Mouse (Mus musculus): ENCODE measurements around the gene Vmn1r32. TPM values are rescaled to one million over a fixed set of nuclear protein-coding genes. Genes with fewer than 3 reads are reported as not detected.

Gene Vmn1r32
- polyA plus RNA-seq (2012; ENCODE audit: insufficient read depth, insufficient read length, low replicate concordance, missing spikeins) = not detected in 2 replicates

GRCm38 (mm10) chr6:66559996-66560395, at the start of gene Vmn1r32:
Vmn1r32 (minus strand) TSS chr6:66560096.
- Histone ChIP-seq H3K27ac (ENCODE audit: insufficient read depth, low read depth, low read length) (no peak within 1 kb of the TSS), H3K4me1 (ENCODE audit: control insufficient read depth, insufficient read depth, low read length) (no peaks in the 10 kb centered on the region), H3K4me3 (ENCODE audit: insufficient read depth, low read depth, low read length) (no peak within 1 kb of the TSS)
- 77% methylated on average over 1 of the region's 1 CpGs for WGBS
- TF ChIP-seq CTCF (IDR thresholded peaks at IDR 0.05; ENCODE audit: insufficient read depth, low read depth, low read length) = no peak

GRCm38 (mm10) chr6:66595804-66596203, 35.9 kb upstream of the Vmn1r32 start:
- TF ChIP-seq CTCF (IDR thresholded peaks at IDR 0.05; ENCODE audit: insufficient read depth, low read depth, low read length) (no peak), POLR2A (IDR thresholded peaks at IDR 0.05; ENCODE audit: insufficient read depth, low read depth, low read length) (no peak)
- Histone ChIP-seq H3K4me1 (ENCODE audit: control insufficient read depth, insufficient read depth, low read length) (no peaks in the 10 kb centered on the region), H3K27ac (ENCODE audit: insufficient read depth, low read depth, low read length) (no peak overlapping the region)

DNA sequence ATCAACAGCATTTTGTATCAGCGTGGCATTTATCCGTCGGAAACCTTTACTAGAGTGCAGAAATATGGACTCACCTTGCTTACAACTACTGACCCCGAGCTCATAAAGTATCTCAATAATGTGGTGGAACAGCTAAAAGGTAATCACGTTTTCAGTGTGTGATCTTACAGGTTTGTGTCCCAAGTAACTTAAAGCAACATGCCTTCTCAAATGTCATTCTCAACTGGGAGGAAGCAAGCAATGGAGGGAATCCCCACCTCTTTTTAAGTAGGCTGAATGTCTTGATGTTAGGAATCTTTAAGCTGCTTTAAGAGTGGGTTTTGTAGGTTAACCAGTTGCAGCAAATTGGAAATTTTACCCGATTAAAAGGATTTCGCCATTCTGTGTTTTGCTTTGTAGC, 23.9 kb downstream of the Vmn1r32 start:
- TF ChIP-seq CTCF (IDR thresholded peaks at IDR 0.05; ENCODE audit: insufficient read depth, low read depth, low read length) (no peak), POLR2A (IDR thresholded peaks at IDR 0.05; ENCODE audit: insufficient read depth, low read depth, low read length) (no peak)
- Histone ChIP-seq H3K4me1 (ENCODE audit: control insufficient read depth, insufficient read depth, low read length) (no peaks in the 10 kb centered on the region), H3K4me3 (ENCODE audit: insufficient read depth, low read depth, low read length) (no peak overlapping the region; the same call in 1 of the 2 replicates), H3K27ac (ENCODE audit: insufficient read depth, low read depth, low read length) (no peak overlapping the region)
- 9% methylated on average over 7 of the region's 7 CpGs for WGBS

More at GRCm38 (mm10) chr6:66595804-66596203, 35.9 kb upstream of the Vmn1r32 start:
- no peak overlapping the region for H3K4me3 ChIP-seq (ENCODE audit: insufficient read depth, low read depth, low read length)

DNA sequence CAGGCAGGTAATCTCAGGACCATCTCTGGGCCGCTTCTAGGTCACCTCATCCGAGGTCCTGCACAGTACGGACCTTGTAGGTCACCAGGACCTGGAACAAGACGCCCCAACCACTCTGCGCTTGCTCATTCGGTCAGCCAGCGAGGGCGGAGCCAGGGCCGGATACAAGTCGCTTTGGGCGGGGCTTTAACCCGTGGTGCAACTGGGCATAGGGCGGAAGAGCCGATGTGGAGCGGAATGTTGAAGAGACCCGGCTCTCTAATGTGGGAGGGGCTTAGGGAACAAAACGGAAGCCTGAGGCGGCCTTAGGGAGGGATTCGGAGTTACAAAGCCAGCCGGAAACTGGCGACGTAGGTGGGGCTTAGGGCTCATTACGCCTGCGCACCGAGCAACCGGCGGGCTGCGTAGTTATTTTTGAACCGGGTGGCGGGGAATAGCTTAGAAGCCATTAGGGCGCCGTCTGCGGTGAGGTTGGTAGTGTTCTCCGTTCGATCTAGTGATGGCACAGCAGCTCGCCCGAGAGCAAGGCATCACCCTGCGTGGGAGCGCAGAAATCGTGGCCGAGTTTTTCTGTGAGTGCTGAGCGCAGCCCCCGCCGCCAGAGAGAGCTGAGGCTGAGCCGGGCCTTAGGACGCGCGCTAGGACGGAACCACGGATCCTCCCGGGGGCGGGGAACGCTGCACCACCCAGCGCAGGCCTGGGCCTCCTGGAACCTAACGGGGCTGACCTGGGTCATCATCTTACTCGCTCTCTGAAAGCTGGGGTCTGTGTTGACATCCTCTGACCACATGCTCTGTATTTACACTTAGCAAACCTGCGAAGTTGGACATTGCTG, 24.7 kb downstream of the Vmn1r32 start, which contains the start of gene Mad2l1:
Gene Mad2l1 (plus strand): TSS at position 363 of the 835 bp plus-strand sequence.
- WGBS = under 1% methylated on average over 57 of the region's 57 CpGs
- no peaks in the 10 kb centered on the region for H3K4me1 ChIP-seq (ENCODE audit: control insufficient read depth, insufficient read depth, low read length)
- TF ChIP-seq POLR2A (IDR thresholded peaks at IDR 0.05; ENCODE audit: insufficient read depth, low read depth, low read length) (peak; percentile 20; the same call in 1 of the 2 replicates), CTCF (IDR thresholded peaks at IDR 0.05; ENCODE audit: insufficient read depth, low read depth, low read length) (peak; percentile 45; the same call in 1 of the 2 replicates)
- peak within 1 kb of the TSS; percentile 68 for H3K27ac ChIP-seq (ENCODE audit: insufficient read depth, low read depth, low read length)
- H3K4me3 ChIP-seq (ENCODE audit: insufficient read depth, low read depth, low read length) = peak within 1 kb of the TSS; percentile 81

GRCm38 (mm10) chr6:66534366-66534941, 25.4 kb downstream of the Vmn1r32 start:
- TF ChIP-seq CTCF (IDR thresholded peaks at IDR 0.05; ENCODE audit: insufficient read depth, low read depth, low read length) = no peak
- no peak for TF ChIP-seq POLR2A (IDR thresholded peaks at IDR 0.05; ENCODE audit: insufficient read depth, low read depth, low read length)
- WGBS = 67% methylated on average over 5 of the region's 5 CpGs

DNA sequence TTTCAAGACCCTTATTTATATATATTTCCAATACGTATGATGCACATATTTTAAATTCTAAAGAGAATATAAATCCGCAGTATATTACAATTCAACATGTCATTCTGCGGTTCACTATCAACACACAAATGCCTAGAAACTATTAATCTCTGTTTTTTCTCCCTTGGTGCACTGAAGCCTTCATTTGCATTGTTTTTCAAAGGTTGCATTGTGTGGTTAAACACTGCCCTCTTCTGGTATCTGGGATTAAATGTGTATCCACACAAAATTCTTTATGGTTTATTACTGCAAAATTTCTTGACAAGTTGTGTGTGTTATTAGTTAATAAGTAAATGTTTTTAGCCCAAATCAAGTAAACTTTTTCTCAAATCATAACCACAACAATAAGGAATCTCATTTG, 26.7 kb downstream of the Vmn1r32 start:
- TF ChIP-seq POLR2A (IDR thresholded peaks at IDR 0.05; ENCODE audit: insufficient read depth, low read depth, low read length) (no peak), CTCF (IDR thresholded peaks at IDR 0.05; ENCODE audit: insufficient read depth, low read depth, low read length) (no peak)
- Histone ChIP-seq H3K4me3 (ENCODE audit: insufficient read depth, low read depth, low read length) (no peak overlapping the region), H3K4me1 (ENCODE audit: control insufficient read depth, insufficient read depth, low read length) (no peaks in the 10 kb centered on the region), H3K27ac (ENCODE audit: insufficient read depth, low read depth, low read length) (no peak overlapping the region)
- WGBS = 27% methylated on average over 3 of the region's 3 CpGs

More at GRCm38 (mm10) chr6:66534366-66534941, 25.4 kb downstream of the Vmn1r32 start:
- Histone ChIP-seq H3K4me3 (ENCODE audit: insufficient read depth, low read depth, low read length) (peak overlapping the region; percentile 81), H3K4me1 (ENCODE audit: control insufficient read depth, insufficient read depth, low read length) (no peaks in the 10 kb centered on the region), H3K27ac (ENCODE audit: insufficient read depth, low read depth, low read length) (peak overlapping the region; percentile 68)

GRCm38 (mm10) chr6:66528386-66528785, 31.5 kb downstream of the Vmn1r32 start:
- TF ChIP-seq POLR2A (IDR thresholded peaks at IDR 0.05; ENCODE audit: insufficient read depth, low read depth, low read length) (no peak), CTCF (IDR thresholded peaks at IDR 0.05; ENCODE audit: insufficient read depth, low read depth, low read length) (no peak)
- no peak overlapping the region for H3K4me3 ChIP-seq (ENCODE audit: insufficient read depth, low read depth, low read length)
- 96% methylated on average over 10 of the region's 10 CpGs for WGBS
- H3K27ac ChIP-seq (ENCODE audit: insufficient read depth, low read depth, low read length) = no peak overlapping the region
- H3K4me1 ChIP-seq (ENCODE audit: control insufficient read depth, insufficient read depth, low read length) = no peaks in the 10 kb centered on the region

DNA sequence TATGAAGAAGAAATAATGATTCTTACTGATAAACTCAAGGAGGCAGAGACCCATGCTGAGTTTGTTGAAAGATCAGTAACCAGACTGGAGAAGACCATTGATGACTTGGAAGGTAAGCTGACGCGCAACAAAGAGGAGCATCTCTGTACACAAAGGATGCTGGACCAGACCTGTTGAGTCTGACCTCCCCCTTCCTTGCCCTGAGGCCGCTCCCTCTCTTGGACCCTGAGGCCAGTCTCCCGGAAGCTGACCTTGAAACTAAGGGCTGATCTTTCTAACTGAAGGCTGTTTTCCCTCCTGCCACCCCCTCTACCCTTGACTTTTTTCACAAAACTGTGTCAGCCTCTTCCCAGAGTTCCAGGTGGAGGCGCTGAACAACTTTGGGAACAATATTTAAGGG, 43.5 kb downstream of the Vmn1r32 start:
- H3K4me1 ChIP-seq (ENCODE audit: control insufficient read depth, insufficient read depth, low read length) = no peaks in the 10 kb centered on the region
- no peak overlapping the region for H3K27ac ChIP-seq (ENCODE audit: insufficient read depth, low read depth, low read length)
- TF ChIP-seq POLR2A (IDR thresholded peaks at IDR 0.05; ENCODE audit: insufficient read depth, low read depth, low read length) (no peak), CTCF (IDR thresholded peaks at IDR 0.05; ENCODE audit: insufficient read depth, low read depth, low read length) (no peak)
- no peak overlapping the region for H3K4me3 ChIP-seq (ENCODE audit: insufficient read depth, low read depth, low read length)
- 93% methylated on average over 5 of the region's 5 CpGs for WGBS

Other genes starting within 250 kb of the Vmn1r32 start
- not detected in 2 replicates for gene Mad2l1, start 24.7 kb downstream of the Vmn1r32 start, polyA plus RNA-seq (2012; ENCODE audit: insufficient read depth, insufficient read length, low replicate concordance, missing spikeins)
- gene Vmn1r33, start 58.2 kb upstream of the Vmn1r32 start, polyA plus RNA-seq (2012; ENCODE audit: insufficient read depth, insufficient read length, low replicate concordance, missing spikeins) = not detected in 2 replicates
- gene Vmn1r34, start 83.8 kb upstream of the Vmn1r32 start, polyA plus RNA-seq (2012; ENCODE audit: insufficient read depth, insufficient read length, low replicate concordance, missing spikeins) = not detected in 2 replicates
- not detected in 2 replicates for gene Vmn1r35, start 125.8 kb upstream of the Vmn1r32 start, polyA plus RNA-seq (2012; ENCODE audit: insufficient read depth, insufficient read length, low replicate concordance, missing spikeins)
- not detected in 2 replicates for gene Vmn1r36, start 159.1 kb upstream of the Vmn1r32 start, polyA plus RNA-seq (2012; ENCODE audit: insufficient read depth, insufficient read length, low replicate concordance, missing spikeins)
- gene Vmn1r37, start 169.3 kb upstream of the Vmn1r32 start, polyA plus RNA-seq (2012; ENCODE audit: insufficient read depth, insufficient read length, low replicate concordance, missing spikeins) = not detected in 2 replicates
- gene Vmn1r38, start 222.5 kb upstream of the Vmn1r32 start, polyA plus RNA-seq (2012; ENCODE audit: insufficient read depth, insufficient read length, low replicate concordance, missing spikeins) = not detected in 2 replicates

Measured in olfactory bulb, adult 2 months (tissue).